Mouse (Mus musculus): Measurements from ENCODE around the gene Hmcn1. TPM values are rescaled to one million over a fixed set of nuclear protein-coding genes. Genes with fewer than 3 reads are reported as not detected.

Gene Hmcn1
- polyA plus RNA-seq, 1 experiment from 2014 or later: 14.2 TPM

- Histone ChIP-seq H3K9me3 (replicated peaks) (no peaks in the 10 kb centered on the region), H3K4me3 (no peak overlapping the region), H3K4me1 (peaks cover 12% of the 10 kb centered on the region), H3K27me3 (ENCODE audit: low read depth, poor library complexity, severe bottlenecking) (no peaks in the 10 kb centered on the region), H3K36me3 (no peaks in the 10 kb centered on the region), H3K27ac (no peak overlapping the region)
- DNase-seq (ENCODE audit: low spot score): no peak
- WGBS: 87% methylated on average over 5 of the region's 5 CpGs
Observed at GRCm38 (mm10) chr1:150913586-150914136, 79.6 kb downstream of the Hmcn1 start.

- H3K9me3 ChIP-seq (replicated peaks): no peaks in the 10 kb centered on the region
- 92% methylated on average over 2 of the region's 2 CpGs for WGBS
- no peaks in the 10 kb centered on the region for H3K4me1 ChIP-seq
- H3K27ac ChIP-seq: no peak overlapping the region
- no peak overlapping the region for H3K4me3 ChIP-seq
- H3K27me3 ChIP-seq (ENCODE audit: low read depth, poor library complexity, severe bottlenecking): no peaks in the 10 kb centered on the region
- no peaks in the 10 kb centered on the region for H3K36me3 ChIP-seq
- no peak for DNase-seq (ENCODE audit: low spot score)
Observed at GRCm38 (mm10) chr1:150909642-150910041, 83.6 kb downstream of the Hmcn1 start.

- peaks cover 10% of the 10 kb centered on the region; the same call in 1 of the 2 replicates for H3K4me1 ChIP-seq
- no peaks in the 10 kb centered on the region for H3K9me3 ChIP-seq (replicated peaks)
- no peak for DNase-seq (ENCODE audit: low spot score)
- no peaks in the 10 kb centered on the region for H3K27me3 ChIP-seq (ENCODE audit: low read depth, poor library complexity, severe bottlenecking)
- no peaks in the 10 kb centered on the region for H3K36me3 ChIP-seq
- H3K4me3 ChIP-seq: no peak overlapping the region
- 86% methylated on average over 5 of the region's 5 CpGs for WGBS
- H3K27ac ChIP-seq: no peak overlapping the region
Observed at GRCm38 (mm10) chr1:150893677-150894188, 99.5 kb downstream of the Hmcn1 start.

GRCm38 (mm10) chr1:150890017-150890416, 103.2 kb downstream of the Hmcn1 start:
- Histone ChIP-seq H3K27me3 (ENCODE audit: low read depth, poor library complexity, severe bottlenecking) (no peaks in the 10 kb centered on the region), H3K36me3 (no peaks in the 10 kb centered on the region), H3K9me3 (replicated peaks) (no peaks in the 10 kb centered on the region), H3K4me3 (no peak overlapping the region), H3K27ac (no peak overlapping the region), H3K4me1 (peaks cover 5% of the 10 kb centered on the region; the same call in 1 of the 2 replicates)
- no peak for DNase-seq (ENCODE audit: low spot score)
- 87% methylated on average over 4 of the region's 4 CpGs for WGBS

GRCm38 (mm10) chr1:150886267-150886666, 107.0 kb downstream of the Hmcn1 start:
- DNase-seq (ENCODE audit: low spot score): no peak
- no peaks in the 10 kb centered on the region for H3K36me3 ChIP-seq
- no peak overlapping the region for H3K27ac ChIP-seq
- no peaks in the 10 kb centered on the region for H3K9me3 ChIP-seq (replicated peaks)
- 91% methylated on average over 1 of the region's 1 CpGs for WGBS
- no peaks in the 10 kb centered on the region for H3K27me3 ChIP-seq (ENCODE audit: low read depth, poor library complexity, severe bottlenecking)
- no peaks in the 10 kb centered on the region; the same call in 1 of the 2 replicates for H3K4me1 ChIP-seq
- no peak overlapping the region for H3K4me3 ChIP-seq

GRCm38 (mm10) chr1:150878421-150878820, 114.8 kb downstream of the Hmcn1 start:
- Histone ChIP-seq H3K27ac (no peak overlapping the region), H3K4me3 (no peak overlapping the region), H3K36me3 (no peaks in the 10 kb centered on the region), H3K27me3 (ENCODE audit: low read depth, poor library complexity, severe bottlenecking) (no peaks in the 10 kb centered on the region), H3K9me3 (replicated peaks) (no peaks in the 10 kb centered on the region), H3K4me1 (peaks cover 19% of the 10 kb centered on the region)
- whole genome bisulfite sequencing: 68% methylated on average over 7 of the region's 7 CpGs
- no peak for DNase-seq (ENCODE audit: low spot score)

- WGBS: 72% methylated on average over 4 of the region's 4 CpGs
- no peak overlapping the region for H3K4me3 ChIP-seq
- DNase-seq (ENCODE audit: low spot score): no peak
- H3K27ac ChIP-seq: no peak overlapping the region
- H3K27me3 ChIP-seq (ENCODE audit: low read depth, poor library complexity, severe bottlenecking): no peaks in the 10 kb centered on the region
- peaks cover 22% of the 10 kb centered on the region for H3K4me1 ChIP-seq
- H3K36me3 ChIP-seq: no peaks in the 10 kb centered on the region
- H3K9me3 ChIP-seq (replicated peaks): no peaks in the 10 kb centered on the region
Observed at GRCm38 (mm10) chr1:150877920-150878319, 115.3 kb downstream of the Hmcn1 start.

- peaks cover 19% of the 10 kb centered on the region for H3K4me1 ChIP-seq
- no peaks in the 10 kb centered on the region for H3K27me3 ChIP-seq (ENCODE audit: low read depth, poor library complexity, severe bottlenecking)
- no peak overlapping the region for H3K4me3 ChIP-seq
- no peak overlapping the region for H3K27ac ChIP-seq
- WGBS: 82% methylated on average over 5 of the region's 5 CpGs
- no peak for DNase-seq (ENCODE audit: low spot score)
- H3K36me3 ChIP-seq: no peaks in the 10 kb centered on the region
- H3K9me3 ChIP-seq (replicated peaks): no peaks in the 10 kb centered on the region
Observed at GRCm38 (mm10) chr1:150874025-150874424, 119.2 kb downstream of the Hmcn1 start.

GRCm38 (mm10) chr1:150873231-150873630, 120.0 kb downstream of the Hmcn1 start:
- no peak overlapping the region for H3K27ac ChIP-seq
- H3K36me3 ChIP-seq: no peaks in the 10 kb centered on the region
- peaks cover 13% of the 10 kb centered on the region for H3K4me1 ChIP-seq
- H3K27me3 ChIP-seq (ENCODE audit: low read depth, poor library complexity, severe bottlenecking): no peaks in the 10 kb centered on the region
- no peak for DNase-seq (ENCODE audit: low spot score)
- H3K9me3 ChIP-seq (replicated peaks): no peaks in the 10 kb centered on the region
- H3K4me3 ChIP-seq: no peak overlapping the region
- 83% methylated on average over 6 of the region's 6 CpGs for WGBS

GRCm38 (mm10) chr1:150872105-150872504, 121.1 kb downstream of the Hmcn1 start:
- Histone ChIP-seq H3K36me3 (no peaks in the 10 kb centered on the region), H3K4me1 (peaks cover 6% of the 10 kb centered on the region; the same call in 1 of the 2 replicates), H3K27me3 (ENCODE audit: low read depth, poor library complexity, severe bottlenecking) (no peaks in the 10 kb centered on the region), H3K27ac (no peak overlapping the region), H3K9me3 (replicated peaks) (no peaks in the 10 kb centered on the region), H3K4me3 (no peak overlapping the region)
- no peak for DNase-seq (ENCODE audit: low spot score)
- 93% methylated on average over 3 of the region's 3 CpGs for WGBS

- no peaks in the 10 kb centered on the region for H3K36me3 ChIP-seq
Observed at GRCm38 (mm10) chr1:150869189-150869588, 124.0 kb downstream of the Hmcn1 start.

GRCm38 (mm10) chr1:150866615-150867014, 126.6 kb downstream of the Hmcn1 start:
- no peak overlapping the region for H3K27ac ChIP-seq
- H3K27me3 ChIP-seq (ENCODE audit: low read depth, poor library complexity, severe bottlenecking): no peaks in the 10 kb centered on the region
- no peak for DNase-seq (ENCODE audit: low spot score)
- H3K9me3 ChIP-seq (replicated peaks): no peaks in the 10 kb centered on the region
- H3K36me3 ChIP-seq: no peaks in the 10 kb centered on the region
- H3K4me3 ChIP-seq: no peak overlapping the region
- WGBS: 88% methylated on average over 5 of the region's 5 CpGs
- peaks cover 15% of the 10 kb centered on the region for H3K4me1 ChIP-seq

More at GRCm38 (mm10) chr1:150869189-150869588, 124.0 kb downstream of the Hmcn1 start:
- Histone ChIP-seq H3K4me1 (peaks cover 7% of the 10 kb centered on the region; the same call in 1 of the 2 replicates), H3K9me3 (replicated peaks) (no peaks in the 10 kb centered on the region), H3K4me3 (no peak overlapping the region), H3K27me3 (ENCODE audit: low read depth, poor library complexity, severe bottlenecking) (no peaks in the 10 kb centered on the region), H3K27ac (no peak overlapping the region)
- DNase-seq (ENCODE audit: low spot score): no peak

GRCm38 (mm10) chr1:150857779-150858178, 135.5 kb downstream of the Hmcn1 start:
- H3K36me3 ChIP-seq: peaks cover 13% of the 10 kb centered on the region
- H3K27ac ChIP-seq: no peak overlapping the region
- peaks cover under 1% of the 10 kb centered on the region; the same call in 1 of the 2 replicates for H3K4me1 ChIP-seq
- no peaks in the 10 kb centered on the region for H3K9me3 ChIP-seq (replicated peaks)
- H3K4me3 ChIP-seq: no peak overlapping the region
- DNase-seq (ENCODE audit: low spot score): no peak
- H3K27me3 ChIP-seq (ENCODE audit: low read depth, poor library complexity, severe bottlenecking): no peaks in the 10 kb centered on the region
- WGBS: 92% methylated on average over 2 of the region's 2 CpGs

- Histone ChIP-seq H3K27me3 (ENCODE audit: low read depth, poor library complexity, severe bottlenecking) (no peaks in the 10 kb centered on the region), H3K9me3 (replicated peaks) (no peaks in the 10 kb centered on the region), H3K36me3 (no peaks in the 10 kb centered on the region), H3K4me3 (no peak overlapping the region), H3K4me1 (peaks cover 14% of the 10 kb centered on the region), H3K27ac (no peak overlapping the region)
- 92% methylated on average over 6 of the region's 6 CpGs for WGBS
- DNase-seq (ENCODE audit: low spot score): no peak
Observed at GRCm38 (mm10) chr1:150833448-150833847, 159.8 kb downstream of the Hmcn1 start.
